In genomic region chr1:59448497-59449270, GRCm38 (mm10) we compare ENCODE assay signal across 11 mouse cellular contexts. TPM values are rescaled to one million over a fixed set of nuclear protein-coding genes. Genes with fewer than 3 reads are reported as not detected.
DNase-seq lines count a peak whose midpoint lies in the region; ATAC-seq and TF ChIP-seq lines count a peak whose summit lies in the region.
"Had no signal": no experiment of that assay in that cellular context is flagged by ENCODE, and none has a peak within 500 bp of the region (broad histone marks: within the 10 kb centered on the region; RNA-seq: fewer than 3 reads in every experiment).

No protein-coding gene starts in this region.

- 0 out of 2 replicates have a peak, but pooled peaks cover 2% of the 10 kb centered on the region for H3K36me3 ChIP-seq in heart, embryonic 10.5 days
- no peaks in the 10 kb centered on the region for H3K36me3 ChIP-seq in lung, postnatal 0 days (ENCODE audit: insufficient read depth, low read length)
- no peaks in the 10 kb centered on the region for H3K36me3 ChIP-seq in embryonic facial prominence, embryonic 15.5 days
- no peaks in the 10 kb centered on the region for H3K36me3 ChIP-seq in limb, embryonic 15.5 days
- H3K36me3 ChIP-seq in midbrain, postnatal 0 days (ENCODE audit: insufficient read depth, low read length) = no peaks in the 10 kb centered on the region
- H3K36me3 ChIP-seq: heart, embryonic 12.5 days had no signal

- H3K9ac ChIP-seq in lung, postnatal 0 days (replicated peaks; ENCODE audit: low read depth) = no peak overlapping the region
- H3K9ac ChIP-seq in embryonic facial prominence, embryonic 15.5 days = no peak overlapping the region
- H3K9ac ChIP-seq in limb, embryonic 15.5 days = no peak overlapping the region
- H3K9ac ChIP-seq in midbrain, postnatal 0 days (replicated peaks; ENCODE audit: low read length, poor library complexity, severe bottlenecking) = no peak overlapping the region
- H3K9ac ChIP-seq: heart, embryonic 12.5 days had no signal

- no peak for TF ChIP-seq EP300 in lung, postnatal 0 days (IDR thresholded peaks at IDR 0.05)

- peak overlapping the region; percentile 31; the same call in 1 of the 2 replicates for H3K27ac ChIP-seq in heart, embryonic 10.5 days
- H3K27ac ChIP-seq in lung, postnatal 0 days (ENCODE audit: low read length) = no peak overlapping the region
- peak overlapping the region; percentile 70 for H3K27ac ChIP-seq in embryonic facial prominence, embryonic 15.5 days (replicated peaks)
- peak overlapping the region; percentile 71 for H3K27ac ChIP-seq in limb, embryonic 15.5 days
- no peak overlapping the region for H3K27ac ChIP-seq in midbrain, postnatal 0 days (ENCODE audit: low read depth, low read length)

- no peak for ATAC-seq in lung, postnatal 0 days
- no peak for ATAC-seq in embryonic facial prominence, embryonic 15.5 days (ENCODE audit: insufficient number of reproducible peaks, low FRiP score, low TSS enrichment, low read depth)
- no peak for ATAC-seq in limb, embryonic 15.5 days (ENCODE audit: insufficient number of reproducible peaks, low FRiP score, low TSS enrichment, low read depth)
- no peak for ATAC-seq in midbrain, postnatal 0 days (ENCODE audit: low FRiP score)

- DNase-seq in heart, embryonic 10.5 days (ENCODE audit: low spot score) = no peak
- DNase-seq in heart, adult 9 months (ENCODE audit: low spot score in 2 of 2) = no peak
- no peak for DNase-seq in lung, postnatal 0 days (ENCODE audit: low spot score)
- no peak for DNase-seq in lung, adult 2 months
- DNase-seq in spleen, adult 18-20 months = no peak
- no peak for DNase-seq in midbrain, postnatal 0 days (ENCODE audit: low spot score)
- DNase-seq: left cerebral cortex, postnatal 4 days had no signal

- H3K4me3 ChIP-seq in heart, embryonic 10.5 days = no peak overlapping the region
- no peak overlapping the region for H3K4me3 ChIP-seq in lung, postnatal 0 days (ENCODE audit: low read depth, low read length)
- no peak overlapping the region for H3K4me3 ChIP-seq in lung, adult 2 months (replicated peaks; ENCODE audit: extremely low read depth, low read depth, low read length)
- no peak overlapping the region; the same call in 1 of the 2 replicates for H3K4me3 ChIP-seq in embryonic facial prominence, embryonic 15.5 days (replicated peaks)
- H3K4me3 ChIP-seq in limb, embryonic 15.5 days = no peak overlapping the region
- no peak overlapping the region for H3K4me3 ChIP-seq in midbrain, postnatal 0 days (ENCODE audit: low read depth, low read length)
- H3K4me3 ChIP-seq: heart, embryonic 12.5 days; megakaryocyte, embryonic 14.5 days had no signal

- no peak for TF ChIP-seq POLR2A in lung, adult 2 months (IDR thresholded peaks at IDR 0.05; ENCODE audit: borderline replicate concordance, extremely low read depth, low read depth, low read length)

- peak overlapping the region; percentile 19; the same call in 1 of the 2 replicates for H3K4me2 ChIP-seq in lung, postnatal 0 days (replicated peaks; ENCODE audit: low read depth, low read length)
- H3K4me2 ChIP-seq in embryonic facial prominence, embryonic 15.5 days (replicated peaks) = peak overlapping the region; percentile 32
- H3K4me2 ChIP-seq in limb, embryonic 15.5 days = no peak overlapping the region; the same call in 1 of the 2 replicates
- no peak overlapping the region for H3K4me2 ChIP-seq in midbrain, postnatal 0 days (ENCODE audit: low read depth, low read length, poor library complexity, severe bottlenecking)

- peaks cover 28% of the 10 kb centered on the region for H3K27me3 ChIP-seq in heart, embryonic 10.5 days (ENCODE audit: insufficient read depth, poor library complexity, severe bottlenecking)
- H3K27me3 ChIP-seq in lung, postnatal 0 days (replicated peaks; ENCODE audit: insufficient read depth, low read length) = no peaks in the 10 kb centered on the region
- no peaks in the 10 kb centered on the region for H3K27me3 ChIP-seq in embryonic facial prominence, embryonic 15.5 days
- no peaks in the 10 kb centered on the region for H3K27me3 ChIP-seq in limb, embryonic 15.5 days
- H3K27me3 ChIP-seq in midbrain, postnatal 0 days (ENCODE audit: insufficient read depth, low read length) = peaks cover 3% of the 10 kb centered on the region; the same call in 1 of the 2 replicates

- TF ChIP-seq CTCF in lung, postnatal 0 days (IDR thresholded peaks at IDR 0.05) = no peak
- TF ChIP-seq CTCF in lung, adult 2 months (IDR thresholded peaks at IDR 0.05; ENCODE audit: insufficient read depth, low read length) = no peak
- TF ChIP-seq CTCF in midbrain, postnatal 0 days (IDR thresholded peaks at IDR 0.05) = no peak

- no peaks in the 10 kb centered on the region for H3K9me3 ChIP-seq in heart, embryonic 10.5 days
- H3K9me3 ChIP-seq in lung, postnatal 0 days (ENCODE audit: low read length) = no peaks in the 10 kb centered on the region
- no peaks in the 10 kb centered on the region for H3K9me3 ChIP-seq in embryonic facial prominence, embryonic 15.5 days (replicated peaks)
- H3K9me3 ChIP-seq in limb, embryonic 15.5 days = no peaks in the 10 kb centered on the region
- H3K9me3 ChIP-seq in midbrain, postnatal 0 days (ENCODE audit: low read length) = no peaks in the 10 kb centered on the region
- H3K9me3 ChIP-seq: heart, embryonic 12.5 days had no signal

- peaks cover 22% of the 10 kb centered on the region for H3K4me1 ChIP-seq in heart, embryonic 10.5 days
- H3K4me1 ChIP-seq in lung, postnatal 0 days (ENCODE audit: insufficient read depth, low read depth, low read length) = no peaks in the 10 kb centered on the region; the same call in 1 of the 2 replicates
- H3K4me1 ChIP-seq in lung, adult 2 months (ENCODE audit: control insufficient read depth, insufficient read depth, low read length) = no peaks in the 10 kb centered on the region; the same call in 1 of the 2 replicates
- H3K4me1 ChIP-seq in embryonic facial prominence, embryonic 15.5 days = peaks cover 38% of the 10 kb centered on the region
- peaks cover 30% of the 10 kb centered on the region for H3K4me1 ChIP-seq in limb, embryonic 15.5 days
- H3K4me1 ChIP-seq in midbrain, postnatal 0 days (ENCODE audit: insufficient read depth, low read length) = no peaks in the 10 kb centered on the region
- H3K4me1 ChIP-seq: megakaryocyte, embryonic 14.5 days had no signal

- 45% methylated on average over 11 of the region's 11 CpGs for WGBS in heart, embryonic 10.5 days
- WGBS in lung, postnatal 0 days = 52% methylated on average over 11 of the region's 11 CpGs
- WGBS in lung, adult 2 months = 69% methylated on average over 11 of the region's 11 CpGs
- WGBS in embryonic facial prominence, embryonic 15.5 days = 34% methylated on average over 11 of the region's 11 CpGs
- 45% methylated on average over 11 of the region's 11 CpGs for WGBS in limb, embryonic 15.5 days
- 37% methylated on average over 11 of the region's 11 CpGs for WGBS in midbrain, postnatal 0 days

RNA-seq across cellular contexts. Expression of gene Fzd7, which starts 33.5 kb away (rescaled TPM):
- polyA plus RNA-seq in heart, embryonic 10.5 days (2016; fragmentation: Nextera tagmentation; extraction: Ambion mirVana) = 4.2 and 13.0 TPM in 2 replicates
- polyA plus RNA-seq in lung, postnatal 0 days (2015; fragmentation: Nextera tagmentation; extraction: Ambion mirVana) = 7.1 and 9.6 TPM in 2 replicates
- polyA plus RNA-seq in lung, adult 2 months (2012; rRNA removed) = 39.4 and 41.0 TPM in 2 replicates
- 11.9 TPM in 2 replicates for polyA plus RNA-seq in embryonic facial prominence, embryonic 15.5 days (2015; fragmentation: Nextera tagmentation; extraction: Ambion mirVana)
- polyA plus RNA-seq in limb, embryonic 15.5 days (2015; fragmentation: Nextera tagmentation; extraction: Ambion mirVana) = 7.1 and 10.3 TPM in 2 replicates
- 11.9 and 12.8 TPM in 2 replicates for total RNA-seq in midbrain, postnatal 0 days (2014; rRNA removed)
- 1.6 and 1.7 TPM in 2 replicates for polyA plus RNA-seq in midbrain, postnatal 0 days (2015; fragmentation: Nextera tagmentation; extraction: Ambion mirVana)

Comparison
In these comparisons a context has a peak if more than half of its experiments do, and no peak if none do; other contexts are left out.
1. H3K27ac ChIP-seq: peak in heart, embryonic 10.5 days (single experiment), embryonic facial prominence, embryonic 15.5 days (single experiment) and limb, embryonic 15.5 days (single experiment); none in lung, postnatal 0 days (single experiment) and midbrain, postnatal 0 days (single experiment).
2. H3K4me2 ChIP-seq: peak in lung, postnatal 0 days (single experiment) and embryonic facial prominence, embryonic 15.5 days (single experiment); none in limb, embryonic 15.5 days (single experiment) and midbrain, postnatal 0 days (single experiment).